Mouse (Mus musculus) lung, embryonic 14.5 days (tissue): ENCODE data around the gene Pdlim5. TPM values are rescaled to one million over a fixed set of nuclear protein-coding genes. Genes with fewer than 3 reads are reported as not detected.

Source experiments
- ATAC-seq: fragments of 200-750 bp; cut with Nextera tagmentation; 2 replicates; pipeline ENCODE4 v1.8.0; 2017; ENCODE audit warnings: mild to moderate bottlenecking, moderate TSS enrichment, moderate library complexity; ENCODE audit not compliant: insufficient read depth
- DNase-seq: peaks from one replicate; pipeline ENCODE4 v3.0.0-alpha.2; 2015
- H3K27ac ChIP-seq: fragments of 300-500 bp; sonication (generic); 2 replicates; pipeline ENCODE4 v1.5.1; 2014; ENCODE audit warnings: low read depth, mild to moderate bottlenecking, moderate library complexity
- H3K27me3 ChIP-seq: fragments of 300-500 bp; sonication (generic); 2 replicates; pipeline ENCODE4 v1.6.1; 2014; ENCODE audit warnings: low read length, control low read depth; ENCODE audit not compliant: insufficient read depth
- H3K36me3 ChIP-seq: fragments of 300-500 bp; sonication (generic); 2 replicates; pipeline ENCODE4 v1.6.1; 2014; ENCODE audit warnings: control low read depth; ENCODE audit not compliant: insufficient read depth
- H3K4me1 ChIP-seq: fragments of 300-500 bp; sonication (generic); 2 replicates; pipeline ENCODE4 v1.6.1; 2014; ENCODE audit warnings: antibody characterized with exemption, control low read depth; ENCODE audit not compliant: insufficient read depth
- H3K4me2 ChIP-seq: fragments of 300-500 bp; sonication (generic); 2 replicates; pipeline ENCODE4 v1.6.1; 2014; ENCODE audit warnings: mild to moderate bottlenecking
- H3K4me3 ChIP-seq: fragments of 300-500 bp; sonication (generic); 2 replicates; pipeline ENCODE4 v1.5.1; 2014; ENCODE audit warnings: low read depth, low read length
- H3K9ac ChIP-seq: fragments of 300-500 bp; sonication (generic); 2 replicates; pipeline ENCODE4 v1.6.1; 2014
- H3K9me3 ChIP-seq: fragments of 300-500 bp; sonication (generic); 2 replicates; pipeline ENCODE4 v1.6.1; 2016; ENCODE audit warnings: low read depth, low read length, control low read depth
- CTCF ChIP-seq: IDR thresholded peaks from 2 replicates; pipeline ENCODE4 v1.5.1; 2016; ENCODE audit warnings: antibody characterized with exemption, low read depth
- WGBS: fragments of 180-500 bp; shearing (Covaris S2); extraction: QIAGEN DNeasy Blood & Tissue Kit; methylation state at CpG from one replicate; pipeline ENCODE4 v1.1.7; 2014; 5-methylcytosine and 5-hydroxymethylcytosine counted together
- polyA plus RNA-seq: library from polyadenylated mRNA; unstranded; fragments of >200 nt; fragmentation: Nextera tagmentation; extraction: Ambion mirVana; gene quantifications from 2 replicates; pipeline ENCODE4 v1.2.1, GENCODE M21; 2014

Gene Pdlim5
- polyA plus RNA-seq, 1 experiment from 2014 or later, result 19.0 TPM

GRCm38 (mm10) chr3:142294616-142295286 lies 100.7 kb downstream of the Pdlim5 start:
- H3K27ac ChIP-seq, result no peak overlapping the region
- H3K9me3 ChIP-seq, result no peaks in the 10 kb centered on the region
- 19% methylated on average over 7 of the region's 7 CpGs for WGBS
- DNase-seq (peak; percentile 91), ATAC-seq (peak; percentile 80)
- no peak overlapping the region for H3K4me2 ChIP-seq
- no peak overlapping the region for H3K9ac ChIP-seq
- no peaks in the 10 kb centered on the region for H3K27me3 ChIP-seq
- no peaks in the 10 kb centered on the region for H3K36me3 ChIP-seq
- peak; percentile 82 for TF ChIP-seq CTCF
- H3K4me3 ChIP-seq, result no peak overlapping the region
- H3K4me1 ChIP-seq, result no peaks in the 10 kb centered on the region

- no peaks in the 10 kb centered on the region for H3K9me3 ChIP-seq
- no peak overlapping the region for H3K27ac ChIP-seq
- DNase-seq (no peak), ATAC-seq (no peak)
- no peak overlapping the region for H3K4me2 ChIP-seq
- no peaks in the 10 kb centered on the region for H3K36me3 ChIP-seq
- H3K27me3 ChIP-seq, result no peaks in the 10 kb centered on the region
- H3K4me1 ChIP-seq, result no peaks in the 10 kb centered on the region
- no peak overlapping the region for H3K4me3 ChIP-seq
- 83% methylated on average over 7 of the region's 7 CpGs for WGBS
- H3K9ac ChIP-seq, result no peak overlapping the region
- TF ChIP-seq CTCF, result no peak
Observed at GRCm38 (mm10) chr3:142293561-142293960, 101.9 kb downstream of the Pdlim5 start.

- no peaks in the 10 kb centered on the region for H3K4me1 ChIP-seq
- peak overlapping the region; percentile 22; the same call in 1 of the 2 replicates for H3K4me3 ChIP-seq
- ATAC-seq, result peak; percentile 80
- peak; percentile 76 for TF ChIP-seq CTCF
- WGBS, result 42% methylated on average over 9 of the region's 9 CpGs
- H3K36me3 ChIP-seq, result no peaks in the 10 kb centered on the region
- no peaks in the 10 kb centered on the region for H3K9me3 ChIP-seq
- H3K4me2 ChIP-seq, result peak overlapping the region; percentile 46
- no peak overlapping the region for H3K27ac ChIP-seq
- peak; percentile 84 for DNase-seq
- H3K27me3 ChIP-seq, result no peaks in the 10 kb centered on the region
- no peak overlapping the region; the same call in 1 of the 2 replicates for H3K9ac ChIP-seq
Observed at GRCm38 (mm10) chr3:142282706-142283105, 112.8 kb downstream of the Pdlim5 start.

- Histone ChIP-seq H3K27me3 (no peaks in the 10 kb centered on the region), H3K4me2 (no peak overlapping the region), H3K9ac (no peak overlapping the region), H3K36me3 (no peaks in the 10 kb centered on the region), H3K4me1 (no peaks in the 10 kb centered on the region), H3K9me3 (no peaks in the 10 kb centered on the region), H3K27ac (no peak overlapping the region), H3K4me3 (no peak overlapping the region)
- TF ChIP-seq CTCF, result no peak
- ATAC-seq (no peak), DNase-seq (no peak)
- WGBS, result 83% methylated on average over 7 of the region's 7 CpGs
Observed at GRCm38 (mm10) chr3:142281656-142282055, 113.8 kb downstream of the Pdlim5 start.

- Histone ChIP-seq H3K9me3 (no peaks in the 10 kb centered on the region), H3K4me3 (no peak overlapping the region), H3K36me3 (no peaks in the 10 kb centered on the region), H3K4me1 (no peaks in the 10 kb centered on the region), H3K4me2 (no peak overlapping the region), H3K27me3 (no peaks in the 10 kb centered on the region), H3K9ac (no peak overlapping the region), H3K27ac (no peak overlapping the region)
- no peak for TF ChIP-seq CTCF
- ATAC-seq (peak; percentile 56; the same call in 1 of the 2 replicates), DNase-seq (no peak)
- 59% methylated on average over 1 of the region's 1 CpGs for WGBS
Observed at GRCm38 (mm10) chr3:142281093-142281445, 114.4 kb downstream of the Pdlim5 start.

- no peaks in the 10 kb centered on the region for H3K4me1 ChIP-seq
- H3K9me3 ChIP-seq, result no peaks in the 10 kb centered on the region
- H3K27ac ChIP-seq, result no peak overlapping the region
- no peak overlapping the region for H3K4me2 ChIP-seq
- WGBS, result 48% methylated on average over 6 of the region's 6 CpGs
- TF ChIP-seq CTCF, result no peak
- H3K9ac ChIP-seq, result no peak overlapping the region
- ATAC-seq, result no peak
- DNase-seq, result no peak
- H3K36me3 ChIP-seq, result no peaks in the 10 kb centered on the region
- H3K4me3 ChIP-seq, result no peak overlapping the region
- H3K27me3 ChIP-seq, result no peaks in the 10 kb centered on the region
Observed at GRCm38 (mm10) chr3:142280366-142281092, 115.0 kb downstream of the Pdlim5 start.

GRCm38 (mm10) chr3:142279011-142279410 lies 116.5 kb downstream of the Pdlim5 start:
- Histone ChIP-seq H3K9ac (no peak overlapping the region), H3K4me3 (no peak overlapping the region), H3K27me3 (no peaks in the 10 kb centered on the region), H3K4me1 (no peaks in the 10 kb centered on the region), H3K36me3 (no peaks in the 10 kb centered on the region), H3K27ac (no peak overlapping the region), H3K4me2 (no peak overlapping the region), H3K9me3 (no peaks in the 10 kb centered on the region)
- no peak for DNase-seq
- ATAC-seq, result no peak
- TF ChIP-seq CTCF, result no peak
- WGBS, result 87% methylated on average over 3 of the region's 3 CpGs
